Mouse (Mus musculus) heart, adult 8-10 months (tissue): ENCODE results near the gene Zfp110. TPM values are rescaled to one million over a fixed set of nuclear protein-coding genes. Genes with fewer than 3 reads are reported as not detected.

Experiments
- DNase-seq: peaks from one replicate; pipeline ENCODE4 v3.0.0; 2022; ENCODE audit warnings: low spot score
- total RNA-seq, 4 experiments: library from RNA; stranded (reverse); gene quantifications; 2 replicates each; pipeline ENCODE4 v1.2.4; 2022

The Zfp110 gene
- total RNA-seq, 4 experiments from 2014 or later, result 18.0 to 22.0 (median 19.6) TPM

GRCm38 (mm10) chr7:12897655-12898410, 63.3 kb downstream of the Zfp110 start, which contains the start of gene Zscan22:
Gene Zscan22, plus strand, starts transcription at chr7:12897815.
- peak; percentile 96 for DNase-seq

Other genes starting within 250 kb of the Zfp110 start
- under 1 TPM in 1 of 4 experiments, not detected in 3; under 0.01 TPM for gene Vmn2r53, start 226.0 kb upstream of the Zfp110 start, total RNA-seq
- gene Vmn2r54, start 194.4 kb upstream of the Zfp110 start, total RNA-seq, result not detected
- not detected for gene Vmn2r55, start 149.8 kb upstream of the Zfp110 start, total RNA-seq
- gene Vmn2r56, start 99.8 kb upstream of the Zfp110 start, total RNA-seq, result not detected
- 1 to 10 TPM in 2 of 4 experiments, under 1 TPM in 2; 0.41 to 2.0 (median 1.2) TPM for gene Zscan18, start 31.1 kb upstream of the Zfp110 start, total RNA-seq
- gene Zfp329, start 15.9 kb upstream of the Zfp110 start, total RNA-seq, result 1 to 10 TPM; 4.7 to 7.6 (median 5.6) TPM
- 1 to 10 TPM; 3.0 to 3.9 (median 3.5) TPM for gene Zfp128, start 46.4 kb downstream of the Zfp110 start, total RNA-seq
- gene Zscan22, start 63.1 kb downstream of the Zfp110 start, total RNA-seq, result 1 to 10 TPM; 3.8 to 5.5 (median 5.0) TPM
- gene Rps5, start 87.5 kb downstream of the Zfp110 start, total RNA-seq, result 100 to 1,000 TPM; 502 to 620 (median 561) TPM
- under 1 TPM; 0.22 to 0.31 (median 0.25) TPM for gene Rnf225, start 92.7 kb downstream of the Zfp110 start, total RNA-seq
- gene Zfp324, start 131.1 kb downstream of the Zfp110 start, total RNA-seq, result 1 to 10 TPM; 2.7 to 3.2 (median 2.8) TPM
- 1 to 10 TPM; 2.2 to 4.1 (median 3.6) TPM for gene Zfp446, start 143.1 kb downstream of the Zfp110 start, total RNA-seq
- not detected for gene Slc27a5, start 163.4 kb downstream of the Zfp110 start, total RNA-seq
- gene Trim28, start 164.4 kb downstream of the Zfp110 start, total RNA-seq, result 10 to 100 TPM; 77.8 to 92.6 (median 83.6) TPM
- 10 to 100 TPM in 1 of 4 experiments, 1 to 10 TPM in 3; 6.9 to 11.3 (median 7.2) TPM for gene Zbtb45, start 175.3 kb downstream of the Zfp110 start, total RNA-seq
- gene Chmp2a, start 200.0 kb downstream of the Zfp110 start, total RNA-seq, result 100 to 1,000 TPM; 142 to 153 (median 147) TPM
- gene Ube2m, start 203.5 kb downstream of the Zfp110 start, total RNA-seq, result 100 to 1,000 TPM; 204 to 216 (median 210) TPM
- under 1 TPM; 0.19 to 0.60 (median 0.29) TPM for gene Mzf1, start 220.0 kb downstream of the Zfp110 start, total RNA-seq